In the genomic region with DNA sequence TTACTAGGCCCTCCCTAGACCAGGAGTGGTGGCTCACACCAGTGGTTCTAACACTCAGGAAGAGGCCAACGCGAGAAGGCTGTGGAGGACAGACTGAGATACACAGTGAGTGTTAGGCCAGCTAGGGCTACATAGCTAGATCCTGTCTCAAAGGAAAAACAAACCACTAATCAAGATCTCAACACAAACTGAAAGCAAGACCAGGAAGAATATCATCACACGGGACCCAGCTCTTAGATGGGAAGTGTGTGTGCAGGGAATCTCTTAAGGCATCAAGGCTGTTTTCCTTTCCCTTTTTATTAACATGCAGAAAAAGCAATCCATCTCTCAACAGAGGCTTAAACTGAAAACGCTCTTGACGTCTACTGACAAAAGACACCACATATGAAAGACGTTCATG, we compare ENCODE assay signal across 9 mouse cellular contexts. TPM values are rescaled to one million over a fixed set of nuclear protein-coding genes. Genes with fewer than 3 reads are reported as not detected.
A peak's percentile ranks its signal among the peaks of the same experiment; 100 is the strongest.
DNase-seq lines count a peak whose midpoint lies in the region; ATAC-seq and TF ChIP-seq lines count a peak whose summit lies in the region.
"Had no signal": no experiment of that assay in that cellular context is flagged by ENCODE, and none has a peak within 500 bp of the region (broad histone marks: within the 10 kb centered on the region; RNA-seq: fewer than 3 reads in every experiment).

No protein-coding gene starts in this region.

- ATAC-seq in limb, embryonic 12.5 days (ENCODE audit: insufficient number of reproducible peaks, insufficient read depth, low FRiP score, low TSS enrichment, low read depth) = no peak
- ATAC-seq in neural tube, embryonic 14.5 days (ENCODE audit: low read depth) = no peak
- ATAC-seq in inflammation-experienced regulatory T-cells, adult 6 months = no peak

- H3K9me3 ChIP-seq in limb, embryonic 12.5 days = no peaks in the 10 kb centered on the region
- H3K9me3 ChIP-seq in neural tube, embryonic 14.5 days (ENCODE audit: control insufficient read depth, low read length) = no peaks in the 10 kb centered on the region

- no peak for DNase-seq in left cerebral cortex, adult 2 months (ENCODE audit: extremely low spot score in 1 of 2, low spot score in 2 of 2)
- DNase-seq in left cerebral cortex, adult 18-20 months (ENCODE audit: low spot score in 2 of 2) = no peak
- no peak for DNase-seq in layer of hippocampus, postnatal 25 days (ENCODE audit: extremely low spot score in 1 of 2, low spot score in 1 of 2)
- no peak for DNase-seq in left cerebral cortex, adult 11 months (ENCODE audit: low spot score)

- 0 out of 2 replicates have a peak overlapping the region, but pooled peaks have one; percentile 18 for H3K9ac ChIP-seq in limb, embryonic 12.5 days (replicated peaks)
- no peak overlapping the region for H3K9ac ChIP-seq in neural tube, embryonic 14.5 days (replicated peaks; ENCODE audit: low read depth, low read length)

- H3K36me3 ChIP-seq in limb, embryonic 12.5 days = peaks cover 27% of the 10 kb centered on the region; the same call in 1 of the 2 replicates
- no peaks in the 10 kb centered on the region for H3K36me3 ChIP-seq in neural tube, embryonic 14.5 days (ENCODE audit: control insufficient read depth, insufficient read depth, low read length)

- no peaks in the 10 kb centered on the region for H3K27me3 ChIP-seq in limb, embryonic 12.5 days
- no peaks in the 10 kb centered on the region for H3K27me3 ChIP-seq in neural tube, embryonic 14.5 days (ENCODE audit: control insufficient read depth, insufficient read depth, low read length)

- intact Hi-C loops in left cerebral cortex, adult 2 months (cut with DNase I) = loop anchor here (5.0 kb wide), 1 partner anchor 65 kb away; a partner anchor contains a TSS

- peaks cover 4% of the 10 kb centered on the region for H3K4me1 ChIP-seq in embryonic fibroblast, embryonic 13.5 days (ENCODE audit: control insufficient read depth, insufficient read depth, low read length)
- peaks cover 16% of the 10 kb centered on the region for H3K4me1 ChIP-seq in limb, embryonic 12.5 days (replicated peaks)
- peaks cover 19% of the 10 kb centered on the region for H3K4me1 ChIP-seq in neural tube, embryonic 14.5 days (ENCODE audit: control insufficient read depth, insufficient read depth, low read length)

- no peak for TF ChIP-seq POLR2A in embryonic fibroblast, embryonic 13.5 days (IDR thresholded peaks at IDR 0.05; ENCODE audit: low read depth, low read length)

- 82% methylated on average over 6 of the region's 6 CpGs for WGBS in limb, embryonic 12.5 days
- WGBS in neural tube, embryonic 14.5 days = 70% methylated on average over 6 of the region's 6 CpGs

- H3K4me3 ChIP-seq in left cerebral cortex, adult 2 months = peak overlapping the region; percentile 22
- peak overlapping the region; percentile 14; the same call in 1 of the 2 replicates for H3K4me3 ChIP-seq in embryonic fibroblast, embryonic 13.5 days (ENCODE audit: insufficient read depth, low read length)
- H3K4me3 ChIP-seq in limb, embryonic 12.5 days (replicated peaks) = no peak overlapping the region
- no peak overlapping the region for H3K4me3 ChIP-seq in neural tube, embryonic 14.5 days (ENCODE audit: low read depth, low read length)

- peak overlapping the region; percentile 74 for H3K4me2 ChIP-seq in limb, embryonic 12.5 days
- H3K4me2 ChIP-seq in neural tube, embryonic 14.5 days (ENCODE audit: low read depth, low read length) = peak overlapping the region; percentile 83; the same call in 1 of the 2 replicates

- TF ChIP-seq CTCF in left cerebral cortex, adult 2 months (IDR thresholded peaks at IDR 0.05) = no peak
- no peak for TF ChIP-seq CTCF in embryonic fibroblast, embryonic 13.5 days (IDR thresholded peaks at IDR 0.05; ENCODE audit: borderline replicate concordance, insufficient read depth, low read length)

- H3K27ac ChIP-seq in left cerebral cortex, adult 2 months = no peak overlapping the region
- H3K27ac ChIP-seq in embryonic fibroblast, embryonic 13.5 days (ENCODE audit: insufficient read depth, low read length) = no peak overlapping the region
- H3K27ac ChIP-seq in limb, embryonic 12.5 days = no peak overlapping the region
- H3K27ac ChIP-seq in neural tube, embryonic 14.5 days (ENCODE audit: low read depth, low read length) = no peak overlapping the region

RNA-seq across cellular contexts. Expression of a gene that starts 2.0 kb away (rescaled TPM):
- 10 to 100 TPM; 38.1 to 42.0 TPM for total RNA-seq in left cerebral cortex, adult 2 months (2021)
- total RNA-seq in left cerebral cortex, adult 18-20 months (2021) = 10 to 100 TPM; 36.3 to 39.8 TPM
- 15.2 and 16.8 TPM in 2 replicates for polyA plus RNA-seq in embryonic fibroblast, embryonic 13.5 days (2011; ENCODE audit: insufficient read length, low read depth, missing spikeins)
- 15.3 and 15.8 TPM in 2 replicates for polyA plus RNA-seq in limb, embryonic 12.5 days (2016; fragmentation: Nextera tagmentation; extraction: Ambion mirVana)
- polyA plus RNA-seq in neural tube, embryonic 14.5 days (2014; fragmentation: Nextera tagmentation; extraction: Ambion mirVana) = 8.9 and 15.6 TPM in 2 replicates
- total RNA-seq in layer of hippocampus, postnatal 25 days (2021) = 10 to 100 TPM; 53.9 to 55.0 TPM
- 10 to 100 TPM; 23.2 to 26.6 (median 25.8) TPM for polyA plus RNA-seq in inflammation-experienced regulatory T-cells, adult 6 months (2017; shearing (Covaris generic))

RNA-seq across cellular contexts. Expression of a gene that starts 11.5 kb away (rescaled TPM):
- 10 to 100 TPM; 67.7 to 69.6 TPM for total RNA-seq in left cerebral cortex, adult 2 months (2021)
- total RNA-seq in left cerebral cortex, adult 18-20 months (2021) = 10 to 100 TPM; 65.8 to 76.7 TPM
- 17.6 and 22.4 TPM in 2 replicates for polyA plus RNA-seq in embryonic fibroblast, embryonic 13.5 days (2011; ENCODE audit: insufficient read length, low read depth, missing spikeins)
- polyA plus RNA-seq in limb, embryonic 12.5 days (2016; fragmentation: Nextera tagmentation; extraction: Ambion mirVana) = 34.4 and 36.3 TPM in 2 replicates
- polyA plus RNA-seq in neural tube, embryonic 14.5 days (2014; fragmentation: Nextera tagmentation; extraction: Ambion mirVana) = 25.2 and 25.9 TPM in 2 replicates
- total RNA-seq in layer of hippocampus, postnatal 25 days (2021) = 10 to 100 TPM; 57.1 to 66.6 TPM
- 10 to 100 TPM; 20.6 to 23.8 (median 20.7) TPM for polyA plus RNA-seq in inflammation-experienced regulatory T-cells, adult 6 months (2017; shearing (Covaris generic))

RNA-seq across cellular contexts. Expression of a gene that starts 25.1 kb away (rescaled TPM):
- total RNA-seq in left cerebral cortex, adult 2 months (2021) = not detected
- total RNA-seq in left cerebral cortex, adult 18-20 months (2021) = not detected
- polyA plus RNA-seq in embryonic fibroblast, embryonic 13.5 days (2011; ENCODE audit: insufficient read length, low read depth, missing spikeins) = not detected in 2 replicates
- not detected in 2 replicates for polyA plus RNA-seq in limb, embryonic 12.5 days (2016; fragmentation: Nextera tagmentation; extraction: Ambion mirVana)
- not detected in 2 replicates for polyA plus RNA-seq in neural tube, embryonic 14.5 days (2014; fragmentation: Nextera tagmentation; extraction: Ambion mirVana)
- total RNA-seq in layer of hippocampus, postnatal 25 days (2021) = not detected
- polyA plus RNA-seq in inflammation-experienced regulatory T-cells, adult 6 months (2017; shearing (Covaris generic)) = not detected
- polyA plus RNA-seq: limb, embryonic 11.5 days had no signal

Comparison
In these comparisons a context has a peak if more than half of its experiments do, and no peak if none do; other contexts are left out.
1. H3K4me3 ChIP-seq: peak in left cerebral cortex, adult 2 months (single experiment) and embryonic fibroblast, embryonic 13.5 days (single experiment); none in limb, embryonic 12.5 days (single experiment) and neural tube, embryonic 14.5 days (single experiment).